Mouse (Mus musculus) cortical plate, adult 2 months (tissue): ENCODE results near the gene Ddx49. TPM values are rescaled to one million over a fixed set of nuclear protein-coding genes. Genes with fewer than 3 reads are reported as not detected.

ENCODE experiments used
- H3K27ac ChIP-seq: fragments of 200-500 bp; 2 replicates; pipeline ENCODE4 v1.5.1; 2012; ENCODE audit warnings: low read length, control low read depth, inconsistent platforms; ENCODE audit not compliant: insufficient read depth
- H3K4me1 ChIP-seq: fragments of 200-500 bp; 2 replicates; pipeline ENCODE4 v1.6.1; 2011; ENCODE audit warnings: low read length; ENCODE audit not compliant: control insufficient read depth, insufficient read depth
- H3K4me3 ChIP-seq: fragments of 200-500 bp; 2 replicates; pipeline ENCODE4 v1.5.1; 2011; ENCODE audit warnings: mild to moderate bottlenecking, low read length, control low read depth; ENCODE audit not compliant: insufficient read depth
- CTCF ChIP-seq: fragments of 200-500 bp; IDR thresholded peaks from 2 replicates; pipeline ENCODE4 v1.5.1; 2011; ENCODE audit warnings: mild to moderate bottlenecking, control low read depth, low read length; ENCODE audit not compliant: insufficient read depth; ENCODE audit errors: extremely low read depth
- POLR2A ChIP-seq: fragments of 200-500 bp; IDR thresholded peaks from 2 replicates; pipeline ENCODE4 v1.6.1; 2011; ENCODE audit warnings: mild to moderate bottlenecking, low read length, control low read depth; ENCODE audit not compliant: insufficient read depth; ENCODE audit errors: extremely low read depth
- polyA plus RNA-seq: library from polyadenylated mRNA; depleted of rRNA; stranded (reverse); fragments of >200 nt; gene quantifications from 2 replicates; pipeline ENCODE4 v1.2.3, GENCODE M21; 2012

The Ddx49 gene
- polyA plus RNA-seq, 1 experiment: 52.2 TPM

GRCm38 (mm10) chr8:70340659-70341058, 38.4 kb upstream of the Ddx49 start:
- TF ChIP-seq POLR2A (no peak), CTCF (no peak)
- Histone ChIP-seq H3K27ac (no peak overlapping the region), H3K4me1 (no peaks in the 10 kb centered on the region), H3K4me3 (no peak overlapping the region)

- Histone ChIP-seq H3K4me1 (no peaks in the 10 kb centered on the region), H3K4me3 (no peak overlapping the region), H3K27ac (no peak overlapping the region)
- no peak for TF ChIP-seq CTCF
- TF ChIP-seq POLR2A: no peak
These were observed 36.6 kb upstream of the Ddx49 start for GRCm38 (mm10) chr8:70338931-70339330.

GRCm38 (mm10) chr8:70332878-70333202, 30.6 kb upstream of the Ddx49 start:
- H3K27ac ChIP-seq: no peak overlapping the region
- H3K4me3 ChIP-seq: no peak overlapping the region
- no peak for TF ChIP-seq POLR2A
- TF ChIP-seq CTCF: no peak
- 0 out of 2 replicates have a peak, but pooled peaks cover 2% of the 10 kb centered on the region for H3K4me1 ChIP-seq

- Histone ChIP-seq H3K4me1 (0 out of 2 replicates have a peak, but pooled peaks cover 2% of the 10 kb centered on the region), H3K4me3 (no peak overlapping the region), H3K27ac (no peak overlapping the region)
- peak; percentile 39 for TF ChIP-seq CTCF
- TF ChIP-seq POLR2A: peak; percentile 28; the same call in 1 of the 2 replicates
These were observed 30.0 kb upstream of the Ddx49 start for GRCm38 (mm10) chr8:70332070-70332877.

- no peak for TF ChIP-seq POLR2A
- TF ChIP-seq CTCF: no peak
These were observed 29.2 kb upstream of the Ddx49 start for GRCm38 (mm10) chr8:70331526-70331925.

GRCm38 (mm10) chr8:70330741-70331364, 28.6 kb upstream of the Ddx49 start:
- no peak overlapping the region for H3K4me3 ChIP-seq

More at GRCm38 (mm10) chr8:70331526-70331925, 29.2 kb upstream of the Ddx49 start:
- H3K4me3 ChIP-seq: no peak overlapping the region
- 0 out of 2 replicates have a peak, but pooled peaks cover 2% of the 10 kb centered on the region for H3K4me1 ChIP-seq
- H3K27ac ChIP-seq: peak overlapping the region; percentile 20; the same call in 1 of the 2 replicates

GRCm38 (mm10) chr8:70329835-70330740, 27.8 kb upstream of the Ddx49 start:
- Histone ChIP-seq H3K27ac (0 out of 2 replicates have a peak overlapping the region, but pooled peaks have one; percentile 20), H3K4me1 (0 out of 2 replicates have a peak, but pooled peaks cover 2% of the 10 kb centered on the region), H3K4me3 (no peak overlapping the region)
- TF ChIP-seq POLR2A (no peak), CTCF (no peak)

More at GRCm38 (mm10) chr8:70330741-70331364, 28.6 kb upstream of the Ddx49 start:
- TF ChIP-seq POLR2A (no peak), CTCF (0 out of 2 replicates have a peak, but pooled peaks have one; percentile 6)
- H3K4me1 ChIP-seq: 0 out of 2 replicates have a peak, but pooled peaks cover 2% of the 10 kb centered on the region
- peak overlapping the region; percentile 20; the same call in 1 of the 2 replicates for H3K27ac ChIP-seq

- Histone ChIP-seq H3K4me3 (no peak within 1 kb of the TSS), H3K27ac (0 out of 2 replicates have a peak within 1 kb of the TSS, but pooled peaks have one; percentile 20), H3K4me1 (0 out of 2 replicates have a peak, but pooled peaks cover 2% of the 10 kb centered on the region)
- no peak for TF ChIP-seq CTCF
- TF ChIP-seq POLR2A: no peak
These were observed 27.0 kb upstream of the Ddx49 start, which contains the start of gene Gdf1 for GRCm38 (mm10) chr8:70329124-70329834. Gdf1 (plus strand) TSS chr8:70329817.
